Mouse (Mus musculus): Measurements from ENCODE around the gene Efcab2. TPM values are rescaled to one million over a fixed set of nuclear protein-coding genes. Genes with fewer than 3 reads are reported as not detected.

Gene Efcab2
- total RNA-seq, 2 experiments from 2014 or later, result 71.8 to 80.5 TPM

DNA sequence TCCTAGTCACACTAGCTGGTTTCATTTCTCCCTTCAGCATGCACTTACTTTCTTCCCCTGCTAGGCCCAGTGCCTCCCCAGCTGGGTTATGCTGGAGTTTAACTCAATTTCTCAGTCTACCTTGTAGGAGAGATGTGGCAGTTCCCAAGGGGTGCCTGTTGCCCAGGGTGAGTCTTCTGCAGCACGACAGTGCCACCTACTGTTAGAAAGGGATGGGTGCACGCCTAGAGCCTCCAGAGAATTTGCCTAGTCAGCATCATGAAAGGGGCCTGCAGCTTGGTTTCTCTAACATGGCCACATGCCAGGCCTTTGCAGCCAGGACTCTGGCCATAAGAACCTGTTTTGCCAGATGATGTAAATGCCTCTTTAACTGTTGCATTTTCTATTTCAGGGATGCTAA is 57.8 kb downstream of the Efcab2 start:
- intact Hi-C loops (cut with DNase I), result loop anchor here (10.0 kb wide), 1 partner anchor 519 kb away; no protein-coding TSS in a partner anchor
- DNase-seq (ENCODE audit: low spot score), result peak; percentile 29

DNA sequence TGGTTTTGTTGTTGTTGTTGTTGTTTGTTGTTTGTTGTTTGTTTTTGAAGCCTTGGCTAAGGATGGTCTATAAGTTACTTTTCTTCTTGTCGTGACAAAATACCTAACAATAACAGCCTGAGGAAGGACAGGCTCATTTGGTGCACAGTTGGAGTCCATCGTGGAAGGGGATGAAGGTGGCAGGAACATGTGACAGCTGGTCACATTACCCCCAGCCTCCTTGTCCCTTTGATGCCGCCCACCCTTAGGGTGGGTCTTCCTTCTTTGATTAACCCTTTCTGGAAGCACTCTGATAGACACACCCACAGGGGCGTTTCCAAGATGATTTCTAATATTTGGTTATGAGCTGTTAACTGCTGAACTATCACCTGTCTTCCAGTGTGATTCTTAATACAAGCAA is 58.3 kb downstream of the Efcab2 start:
- intact Hi-C loops (cut with DNase I), result loop anchor here (10.0 kb wide), 1 partner anchor 519 kb away; no protein-coding TSS in a partner anchor
- DNase-seq (ENCODE audit: low spot score), result no peak

DNA sequence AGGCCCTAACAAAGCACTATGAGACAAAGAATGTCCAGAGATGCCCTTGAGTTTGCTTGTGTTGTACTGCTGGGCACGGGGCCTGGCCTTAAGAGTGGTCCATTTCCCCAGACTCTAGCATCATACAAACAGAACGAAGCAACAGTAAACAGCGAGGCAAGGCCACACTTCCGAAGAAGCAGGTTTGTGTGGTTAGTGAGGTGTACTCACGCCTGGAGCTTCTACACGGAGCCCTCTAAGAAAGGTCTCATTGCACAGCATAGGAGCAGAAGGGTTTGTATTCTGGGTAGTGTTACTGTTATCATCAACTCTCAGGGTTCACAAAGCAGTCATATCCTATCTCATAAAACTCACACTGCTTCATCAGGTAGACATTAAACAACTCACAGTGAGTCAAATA is 61.7 kb downstream of the Efcab2 start:
- no peak for DNase-seq (ENCODE audit: low spot score)
- intact Hi-C loops (cut with DNase I), result loop anchor here (10.0 kb wide), 1 partner anchor 523 kb away; no protein-coding TSS in a partner anchor

DNA sequence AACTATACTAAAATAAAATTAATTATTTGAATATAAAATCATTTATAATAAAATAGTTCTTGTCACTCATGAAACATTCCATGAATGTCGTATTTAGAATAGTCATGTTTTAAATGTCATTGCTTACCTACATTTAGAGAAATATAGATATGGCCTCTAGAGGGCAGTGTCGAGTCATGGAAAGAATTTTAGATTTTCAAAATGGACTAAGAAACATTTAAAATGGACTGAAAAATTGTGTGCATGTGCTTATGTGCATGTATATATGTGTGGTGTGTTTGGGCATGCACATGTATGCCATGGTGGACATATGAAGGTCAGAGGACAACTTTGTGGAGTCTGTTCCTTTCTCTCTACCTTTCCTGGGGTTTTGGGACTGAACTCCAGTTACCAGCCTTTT is 62.4 kb downstream of the Efcab2 start:
- no peak for DNase-seq (ENCODE audit: low spot score)
- intact Hi-C loops (cut with DNase I), result loop anchor here (10.0 kb wide), 1 partner anchor 523 kb away; no protein-coding TSS in a partner anchor

DNA sequence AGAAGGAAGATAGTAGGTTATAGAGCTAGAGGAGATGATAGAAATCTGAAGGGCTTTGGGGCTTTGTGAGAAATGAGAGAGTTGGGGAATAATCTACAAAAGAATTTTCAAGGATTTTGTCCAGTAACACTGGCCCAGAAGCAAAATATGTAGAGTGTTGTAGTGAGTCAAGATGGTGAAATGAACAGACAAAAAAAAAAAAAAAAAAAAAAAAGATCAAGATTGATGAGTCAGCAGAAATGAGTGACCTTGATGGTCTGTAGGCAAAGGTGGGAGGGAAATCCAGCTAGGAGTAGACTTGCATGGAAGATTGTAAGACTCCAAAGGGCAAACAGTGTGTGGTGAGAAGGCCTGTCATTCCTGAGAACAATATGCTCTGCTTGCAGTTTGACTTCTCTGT is 78.0 kb downstream of the Efcab2 start:
- intact Hi-C loops (cut with DNase I), result no loop called here
- no peak for DNase-seq (ENCODE audit: low spot score)

DNA sequence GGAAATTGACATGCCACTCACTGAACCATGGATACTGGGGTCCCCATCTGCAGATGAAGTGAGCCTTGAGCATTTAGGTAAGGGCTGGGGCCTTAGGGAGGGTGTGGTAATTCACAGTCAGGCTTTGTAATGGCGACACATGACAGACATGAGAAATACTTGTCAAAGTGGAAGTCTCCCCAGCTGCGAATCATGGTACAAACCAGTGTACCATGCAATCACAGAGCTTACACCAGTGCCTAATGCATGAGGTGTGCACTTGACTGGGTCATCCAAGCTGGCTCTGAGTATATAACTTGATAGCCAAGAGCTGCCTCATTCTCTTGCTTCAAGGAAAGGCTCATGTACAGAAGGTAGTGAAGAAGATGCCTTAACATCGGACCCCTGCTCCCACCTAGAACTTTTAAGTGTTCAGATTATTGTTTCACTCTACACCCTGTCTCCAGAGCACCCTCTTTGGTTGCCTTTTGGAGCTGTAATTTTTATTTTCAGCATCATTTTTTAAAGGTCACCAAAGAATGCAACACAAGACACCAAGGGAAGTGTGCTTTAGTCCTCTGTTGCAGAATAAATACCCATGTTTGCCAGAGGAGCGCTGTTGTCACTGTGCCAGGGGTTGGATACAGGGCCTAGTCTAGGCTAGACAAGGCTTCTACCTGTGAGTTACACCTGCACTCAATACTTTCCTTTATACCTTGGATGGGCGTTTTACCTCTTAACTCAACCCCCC is 79.4 kb downstream of the Efcab2 start:
- no peak for DNase-seq (ENCODE audit: low spot score)

DNA sequence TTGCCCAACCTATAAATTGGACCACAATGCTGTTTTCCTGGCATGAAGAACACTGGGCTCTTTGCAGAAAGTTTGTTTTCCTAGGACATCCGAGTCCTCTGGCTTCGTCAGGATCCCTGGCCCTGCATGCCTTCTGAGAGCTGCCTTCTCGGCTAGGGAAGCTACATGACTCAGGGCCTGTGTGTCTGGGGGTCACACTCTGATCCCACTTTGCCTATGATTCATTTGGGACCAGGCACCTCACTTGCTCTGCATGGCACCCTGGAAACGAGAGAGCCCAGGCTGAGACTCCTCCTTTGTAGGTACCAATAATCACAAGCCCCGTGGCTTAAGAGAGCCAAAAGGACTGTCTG is 80.0 kb downstream of the Efcab2 start:
- intact Hi-C loops (cut with DNase I), result no loop called here
- no peak for DNase-seq (ENCODE audit: low spot score)

More for the DNA sequence above, 79.4 kb downstream of the Efcab2 start:
- intact Hi-C loops (cut with DNase I), result no loop called here

DNA sequence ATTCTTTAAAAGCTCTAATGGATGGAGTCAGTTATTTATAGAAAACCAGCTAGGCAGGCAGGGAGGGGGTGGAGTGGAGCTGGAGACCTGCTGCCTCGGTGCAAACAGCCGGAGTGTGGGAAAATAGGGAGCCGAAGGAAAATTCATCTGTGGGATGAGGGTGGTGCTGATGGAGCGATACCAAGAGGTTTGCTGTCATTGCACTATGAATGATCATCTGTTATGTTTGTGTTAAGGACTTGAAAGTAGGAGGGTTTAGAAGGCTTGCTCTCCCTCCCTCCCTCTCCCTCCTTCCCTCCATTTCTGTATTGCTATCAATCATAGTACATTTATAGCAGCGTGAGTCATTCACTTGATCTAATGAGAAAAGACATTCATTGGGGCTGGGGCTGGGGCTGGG is 80.9 kb downstream of the Efcab2 start:
- intact Hi-C loops (cut with DNase I), result no loop called here
- DNase-seq (ENCODE audit: low spot score), result no peak

DNA sequence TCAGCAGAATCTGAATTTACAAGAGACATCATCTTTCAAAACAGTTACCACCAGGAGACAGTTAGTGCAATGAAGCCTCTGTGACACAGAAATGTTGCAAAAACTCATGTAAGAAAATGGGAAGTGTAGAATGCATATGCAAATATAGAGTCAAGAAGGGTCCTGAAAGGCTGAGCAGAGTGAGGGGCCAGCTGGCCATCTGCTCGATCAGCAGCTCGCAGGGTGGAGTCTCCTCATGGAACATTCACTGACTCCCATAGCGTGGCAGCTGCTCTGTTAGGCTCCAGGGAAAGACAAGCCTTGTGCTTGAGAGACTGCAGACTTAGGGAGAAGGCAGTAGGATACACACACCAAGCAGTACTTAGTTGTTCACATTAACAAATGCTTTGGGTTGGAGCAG is 83.2 kb downstream of the Efcab2 start:
- DNase-seq (ENCODE audit: low spot score), result no peak
- intact Hi-C loops (cut with DNase I), result no loop called here

DNA sequence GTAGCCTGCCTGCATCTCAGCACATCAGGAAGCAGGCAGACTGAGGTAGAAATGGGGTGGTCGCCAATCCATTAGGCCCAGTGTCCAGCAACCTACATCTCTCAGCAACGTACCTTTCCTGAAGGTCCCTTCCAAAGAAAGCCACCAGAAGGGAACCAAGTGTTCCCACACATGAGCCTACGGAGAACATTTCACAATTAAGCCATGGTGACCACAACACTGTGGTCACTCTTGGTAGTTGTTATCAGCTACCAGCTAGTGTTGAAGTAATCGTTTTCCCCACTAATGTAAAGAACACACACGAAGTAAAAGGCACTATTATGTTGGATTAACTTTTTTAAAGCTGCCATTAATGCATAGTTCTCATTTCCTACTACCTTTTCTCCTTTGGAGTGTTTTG is 85.8 kb downstream of the Efcab2 start:
- DNase-seq (ENCODE audit: low spot score), result no peak
- intact Hi-C loops (cut with DNase I), result loop anchor here (10.0 kb wide), 1 partner anchor 1877 kb away; no protein-coding TSS in a partner anchor

DNA sequence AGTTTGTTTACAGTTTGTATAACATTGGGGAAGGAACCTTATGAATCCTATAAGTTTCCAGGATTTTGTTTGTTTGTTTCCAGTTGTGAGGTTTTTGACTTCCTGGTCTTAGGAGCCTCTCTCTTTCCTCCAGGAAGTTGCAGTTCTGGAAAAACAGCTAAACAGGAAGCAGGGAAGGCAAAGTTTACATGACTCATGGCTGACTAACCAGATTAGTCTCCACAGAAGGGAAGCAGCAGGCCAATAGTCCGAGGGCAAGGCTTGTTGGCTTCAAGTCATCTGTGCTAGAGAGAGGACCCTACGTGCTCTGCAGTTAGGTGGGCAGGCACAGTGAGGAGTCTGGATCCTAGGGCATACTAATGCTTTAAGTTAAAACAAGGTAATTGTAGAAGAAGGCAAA is 86.6 kb downstream of the Efcab2 start:
- no peak for DNase-seq (ENCODE audit: low spot score)
- intact Hi-C loops (cut with DNase I), result loop anchor here (10.0 kb wide), 1 partner anchor 1878 kb away; no protein-coding TSS in a partner anchor

DNA sequence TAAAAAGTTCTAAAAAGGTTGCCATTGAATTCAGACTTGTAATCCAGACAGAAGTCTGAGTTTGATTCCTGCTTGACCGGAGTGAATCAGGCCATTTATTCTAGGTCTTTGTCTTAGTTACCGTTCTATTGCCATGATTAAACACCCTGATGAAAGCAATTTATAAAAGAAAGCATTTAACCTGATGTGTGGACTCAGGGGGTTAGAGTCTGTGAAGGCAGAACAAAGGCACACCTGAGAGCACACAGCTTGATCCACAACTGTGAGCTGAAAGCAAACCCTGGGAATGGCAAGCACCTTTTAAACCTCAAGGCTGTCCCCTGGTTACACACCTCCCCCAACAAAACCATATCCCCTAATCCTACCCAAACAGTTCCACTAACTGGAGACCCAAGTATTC is 90.3 kb downstream of the Efcab2 start:
- DNase-seq (ENCODE audit: low spot score), result no peak
- intact Hi-C loops (cut with DNase I), result loop anchor here (10.0 kb wide), 1 partner anchor 1881 kb away; no protein-coding TSS in a partner anchor

DNA sequence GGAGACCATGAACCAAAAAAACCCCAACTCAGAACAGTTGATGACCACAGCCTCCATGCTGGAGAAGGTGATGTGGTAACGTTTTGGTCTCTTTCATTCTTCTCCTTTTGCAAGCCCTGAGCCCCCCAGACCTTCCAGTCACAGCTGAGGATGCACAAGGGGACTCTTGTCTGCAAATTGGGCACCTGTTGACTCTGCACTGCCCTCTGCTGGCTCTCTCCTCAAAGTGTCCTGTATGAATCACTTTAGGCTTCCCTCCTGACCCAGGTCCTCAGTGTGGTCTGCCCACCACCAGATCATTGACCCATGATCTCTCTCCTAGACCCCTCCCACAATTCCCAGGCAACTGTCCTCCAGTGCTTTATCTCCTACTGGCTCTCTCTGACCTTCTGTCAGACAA is 91.0 kb downstream of the Efcab2 start:
- intact Hi-C loops (cut with DNase I), result loop anchor here (10.0 kb wide), 1 partner anchor 1882 kb away; no protein-coding TSS in a partner anchor
- DNase-seq (ENCODE audit: low spot score), result no peak

DNA sequence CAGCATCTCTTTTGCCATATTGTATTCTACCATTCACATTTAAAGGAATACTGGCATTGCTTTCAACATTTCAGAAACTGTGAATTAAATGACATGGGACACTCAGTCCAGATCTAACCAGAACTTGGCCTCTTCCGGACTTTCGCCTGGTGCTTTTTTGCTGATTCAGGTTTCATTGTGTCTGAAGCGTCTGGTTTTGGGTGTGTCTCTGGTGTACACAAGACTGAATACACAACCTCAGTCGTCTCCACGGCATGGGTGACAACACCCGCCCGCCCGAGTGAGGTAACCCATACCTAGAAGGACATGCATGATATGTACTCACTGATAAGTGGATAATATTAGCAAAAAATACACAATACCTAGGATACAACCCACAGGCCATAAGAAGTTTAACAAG is 101.1 kb downstream of the Efcab2 start:
- intact Hi-C loops (cut with DNase I), result no loop called here
- DNase-seq (ENCODE audit: low spot score), result no peak

DNA sequence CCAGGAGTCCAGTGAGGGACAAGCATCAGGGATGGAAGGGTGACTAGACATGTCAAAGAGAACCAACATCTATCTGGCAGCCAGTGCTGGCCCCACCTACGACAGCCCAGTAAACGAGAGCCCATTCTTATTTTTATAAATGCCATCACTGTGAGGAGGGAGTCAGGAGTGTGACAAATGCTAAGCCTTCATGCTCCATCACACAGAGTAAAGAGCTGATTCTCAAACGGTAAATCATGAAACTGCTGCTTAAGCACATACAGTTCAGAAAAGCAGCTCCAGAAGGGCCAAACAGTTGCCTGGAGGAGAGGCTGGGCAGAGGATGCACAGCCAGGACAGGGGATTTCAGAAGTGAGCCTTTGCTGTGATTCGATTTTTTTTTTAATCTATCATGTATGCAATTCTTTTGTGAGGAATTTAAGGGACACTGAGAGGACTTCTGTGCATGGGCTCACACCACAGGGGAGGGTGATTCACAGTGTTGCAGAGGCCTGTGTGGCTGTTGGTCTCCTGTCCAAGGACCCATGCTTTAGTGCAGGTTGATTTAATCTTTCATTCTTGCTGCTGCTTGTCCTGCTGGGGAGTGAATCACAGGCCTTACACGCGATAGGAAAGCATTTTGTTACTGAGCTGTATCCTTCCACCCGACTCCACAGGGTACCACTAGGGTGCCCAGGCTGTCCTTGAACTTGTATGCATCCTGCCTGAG is 106.6 kb downstream of the Efcab2 start:
- no peak for DNase-seq (ENCODE audit: low spot score)
- intact Hi-C loops (cut with DNase I), result no loop called here

DNA sequence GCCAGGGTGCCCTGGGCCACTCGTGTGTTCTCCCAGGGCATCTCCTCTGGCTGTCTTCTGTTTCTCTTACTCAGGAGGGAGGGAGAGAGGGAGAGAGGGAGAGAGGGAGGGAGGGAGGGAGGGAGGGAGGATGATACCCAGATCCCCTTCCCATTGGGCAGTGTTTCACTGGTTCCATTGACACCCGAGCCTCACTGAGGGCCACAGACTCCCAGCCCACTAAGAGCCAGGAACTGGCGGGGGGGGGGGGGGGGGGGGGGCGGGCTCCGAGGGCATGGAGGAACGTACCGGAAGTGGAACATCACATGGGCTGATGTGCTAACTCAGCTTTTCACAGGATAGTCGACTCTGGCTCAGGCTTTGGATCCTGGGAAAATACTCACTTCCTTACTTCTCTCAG is 108.1 kb downstream of the Efcab2 start:
- DNase-seq (ENCODE audit: low spot score), result no peak
- intact Hi-C loops (cut with DNase I), result no loop called here

DNA sequence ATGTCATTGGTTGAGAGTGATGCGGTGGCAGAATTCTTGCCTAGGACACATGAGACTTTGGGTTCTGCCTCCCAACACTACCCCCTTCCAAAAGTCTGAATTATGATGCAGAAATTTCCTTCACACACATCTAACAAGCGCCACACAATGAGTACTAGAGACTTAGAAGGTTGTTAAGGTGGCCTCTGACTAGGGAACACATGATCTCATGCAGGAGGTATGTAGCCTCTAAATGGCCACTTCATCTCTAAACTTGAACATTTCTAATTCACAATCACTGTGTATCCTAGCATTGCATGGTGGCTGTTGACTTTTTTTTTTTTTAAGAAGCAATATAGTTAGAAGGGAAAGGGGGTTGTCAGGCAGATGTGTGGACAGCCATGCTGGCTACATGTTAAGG is 110.0 kb downstream of the Efcab2 start:
- DNase-seq (ENCODE audit: low spot score), result no peak
- intact Hi-C loops (cut with DNase I), result no loop called here

DNA sequence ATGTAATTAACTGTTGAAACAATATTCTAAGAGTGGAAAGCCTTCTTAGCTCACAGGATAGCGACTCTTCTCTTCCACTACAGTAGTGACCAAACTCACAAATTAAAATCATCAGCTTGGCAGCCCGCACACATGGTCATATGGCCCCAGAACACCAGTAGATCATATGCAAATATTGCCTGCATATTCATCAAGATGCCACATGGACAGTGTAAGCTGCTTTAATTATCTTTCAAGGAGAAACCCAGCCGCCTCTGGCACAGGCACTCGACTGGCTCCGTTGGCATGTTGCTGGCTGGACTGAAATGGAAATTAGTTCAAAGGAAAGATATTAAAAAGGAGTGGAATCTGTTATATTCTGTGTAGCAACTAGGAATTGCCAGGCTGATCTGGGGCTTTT is 116.5 kb downstream of the Efcab2 start:
- intact Hi-C loops (cut with DNase I), result no loop called here
- no peak for DNase-seq (ENCODE audit: low spot score)

DNA sequence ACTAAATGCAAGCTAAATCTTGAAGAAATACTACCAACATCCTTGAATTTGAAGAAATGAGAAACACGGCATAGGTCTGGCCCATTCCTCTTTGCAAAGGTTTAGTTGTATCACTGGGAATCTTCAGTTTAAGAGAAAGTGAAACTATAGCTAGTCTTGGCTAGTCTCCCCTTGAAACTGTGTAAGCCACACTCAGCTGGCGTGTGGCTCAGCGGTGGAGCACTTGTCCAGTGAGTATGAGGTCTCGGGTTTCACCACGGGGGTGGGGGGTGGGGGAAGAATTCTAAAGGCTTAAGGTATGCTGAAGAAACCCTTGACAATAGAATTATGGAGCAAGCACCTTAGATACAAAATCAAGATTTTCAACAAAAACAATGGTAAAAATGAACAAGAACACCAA is 117.3 kb downstream of the Efcab2 start:
- intact Hi-C loops (cut with DNase I), result no loop called here
- no peak for DNase-seq (ENCODE audit: low spot score)

DNA sequence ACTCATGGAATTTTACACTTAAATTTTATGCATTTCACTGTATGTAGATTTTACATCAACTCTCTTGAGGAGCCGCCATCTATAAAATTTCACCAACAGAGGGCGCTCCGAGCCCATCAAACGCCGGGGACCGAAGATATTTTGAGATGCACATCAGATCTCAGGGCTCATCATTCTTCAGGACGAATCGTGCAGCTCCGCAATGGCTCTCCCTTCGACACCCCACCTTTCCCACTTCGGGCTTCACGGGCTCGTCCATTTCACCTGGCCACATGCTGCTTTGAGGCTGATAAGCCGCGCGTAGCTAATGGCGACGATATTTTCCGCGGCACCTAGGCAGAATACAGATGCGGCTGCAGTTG is 121.3 kb downstream of the Efcab2 start:
- no peak for DNase-seq (ENCODE audit: low spot score)
- intact Hi-C loops (cut with DNase I), result loop anchor here (1.0 to 2.0 kb wide), 3 partner anchors 434 to 705 kb away; no protein-coding TSS in a partner anchor
